Mouse (Mus musculus) myocyte (in vitro differentiated cells): Measurements from ENCODE around the gene Gm6899. TPM values are rescaled to one million over a fixed set of nuclear protein-coding genes. Genes with fewer than 3 reads are reported as not detected.

Experiments used
- H3K27me3 ChIP-seq: one replicate; pipeline ENCODE4 v1.6.1; 2011; ENCODE audit not compliant: control insufficient read depth, insufficient read depth, insufficient read length
- H3K36me3 ChIP-seq: one replicate; pipeline ENCODE4 v1.6.1; 2011; ENCODE audit not compliant: control insufficient read depth, insufficient read depth
- H3K4me2 ChIP-seq: one replicate; pipeline ENCODE4 v1.6.1; 2011; ENCODE audit warnings: low read depth, control low read depth
- H3K4me3 ChIP-seq: one replicate; pipeline ENCODE4 v1.5.1; 2011; ENCODE audit warnings: mild to moderate bottlenecking, control low read depth, moderate library complexity
- H3K79me2 ChIP-seq: one replicate; pipeline ENCODE4 v1.6.1; 2011; ENCODE audit not compliant: control insufficient read depth, insufficient read depth
- H3ac ChIP-seq: one replicate; pipeline ENCODE4 v1.6.1; 2011; ENCODE audit not compliant: control insufficient read depth, insufficient read length
- CEBPB ChIP-seq: IDR thresholded peaks from 2 replicates; pipeline ENCODE4 v1.6.1; 2011; ENCODE audit warnings: mild to moderate bottlenecking, moderate library complexity; ENCODE audit not compliant: poor library complexity, insufficient read depth, severe bottlenecking
- E2F4 ChIP-seq: IDR thresholded peaks from one replicate; pipeline ENCODE4 v1.6.1; 2011; ENCODE audit warnings: mild to moderate bottlenecking, control low read depth, moderate library complexity; ENCODE audit not compliant: insufficient read depth
- MAX ChIP-seq: IDR thresholded peaks from one replicate; pipeline ENCODE4 v1.6.1; 2011; ENCODE audit warnings: low read depth, mild to moderate bottlenecking, control low read depth
- MYOD1 ChIP-seq, 3 experiments: IDR thresholded peaks; one replicate each; pipeline ENCODE4 v1.6.1; 2011; ENCODE audit warnings: control low read depth in 2 of 3, low read depth in 2 of 3, mild to moderate bottlenecking in 2 of 3, moderate library complexity in 1 of 3; ENCODE audit not compliant: insufficient read length in 2 of 3, control insufficient read depth in 1 of 3
- MYOG ChIP-seq, 3 experiments: IDR thresholded peaks; one replicate each; pipeline ENCODE4 v1.6.1; 2011; ENCODE audit warnings: control low read depth in 2 of 3, low read depth in 2 of 3, mild to moderate bottlenecking in 2 of 3; ENCODE audit not compliant: insufficient read length in 2 of 3, control insufficient read depth in 1 of 3, insufficient read depth in 1 of 3
- POLR2A ChIP-seq: IDR thresholded peaks from one replicate; pipeline ENCODE4 v1.6.1; 2011; ENCODE audit warnings: low read depth, mild to moderate bottlenecking, control low read depth, moderate library complexity; ENCODE audit not compliant: insufficient read length
- POLR2AphosphoS2 ChIP-seq: IDR thresholded peaks from one replicate; pipeline ENCODE4 v1.6.1; 2011; ENCODE audit warnings: low read depth, control low read depth; ENCODE audit not compliant: insufficient read length
- REST ChIP-seq: IDR thresholded peaks from one replicate; pipeline ENCODE4 v1.6.1; 2011; ENCODE audit warnings: mild to moderate bottlenecking, control low read depth, moderate library complexity; ENCODE audit not compliant: insufficient read depth, insufficient read length
- SRF ChIP-seq: IDR thresholded peaks from one replicate; pipeline ENCODE4 v1.6.1; 2011; ENCODE audit warnings: low read depth; ENCODE audit not compliant: control insufficient read depth, insufficient read length
- TCF12 ChIP-seq: IDR thresholded peaks from one replicate; pipeline ENCODE4 v1.6.1; 2011; ENCODE audit warnings: mild to moderate bottlenecking, control low read depth; ENCODE audit not compliant: poor library complexity, insufficient read depth, severe bottlenecking
- TCF3 ChIP-seq: IDR thresholded peaks from one replicate; pipeline ENCODE4 v1.6.1; 2011; ENCODE audit warnings: low read depth, control low read depth; ENCODE audit not compliant: insufficient read length
- USF1 ChIP-seq: IDR thresholded peaks from one replicate; pipeline ENCODE4 v1.6.1; 2011; ENCODE audit warnings: low read depth, mild to moderate bottlenecking, control low read depth, moderate library complexity
- polyA plus RNA-seq: library from polyadenylated mRNA; unstranded; fragments of >200 nt; fragmentation: generic; extraction: Trizol; gene quantifications from one replicate; pipeline ENCODE4 v1.2.1, GENCODE M21; 2012; ENCODE audit warnings: missing spikeins

The Gm6899 gene
- polyA plus RNA-seq, 1 experiment = not detected

DNA sequence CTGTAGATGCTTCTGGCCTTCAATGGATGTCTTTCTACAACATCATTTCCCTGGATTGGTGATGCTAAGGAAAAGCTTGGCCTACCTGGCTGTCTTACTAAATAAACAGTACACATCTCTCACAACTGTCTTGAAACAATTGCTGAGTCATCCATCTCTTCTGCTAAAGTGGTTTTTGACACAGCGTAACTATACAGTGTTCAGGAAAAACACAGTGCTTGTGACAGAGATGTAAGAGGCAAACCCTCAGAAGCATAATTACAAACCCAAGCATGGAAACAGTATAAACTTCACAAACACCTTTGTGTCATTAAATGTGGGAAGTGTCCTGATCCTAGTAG is 5.9 kb upstream of the Gm6899 start:
- no peaks in the 10 kb centered on the region for H3K27me3 ChIP-seq
- H3K79me2 ChIP-seq = no peaks in the 10 kb centered on the region
- no peaks in the 10 kb centered on the region for H3K36me3 ChIP-seq
- no peak overlapping the region for H3K4me2 ChIP-seq
- H3ac ChIP-seq = no peak overlapping the region
- no peak overlapping the region for H3K4me3 ChIP-seq
- TF ChIP-seq CEBPB (no peak), E2F4 (no peak), MYOD1 (IDR thresholded peaks at IDR 0.05; ENCODE audit: control insufficient read depth in 1 of 3, insufficient read length in 2 of 3, low read depth in 2 of 3) (no peak), MYOG (IDR thresholded peaks at IDR 0.05; ENCODE audit: control insufficient read depth in 1 of 3, insufficient read depth in 1 of 3, insufficient read length in 2 of 3, low read depth in 2 of 3) (no peak), REST (no peak), TCF12 (no peak), MAX (no peak), POLR2A (no peak), POLR2AphosphoS2 (no peak), TCF3 (no peak), SRF (no peak), USF1 (no peak)

DNA sequence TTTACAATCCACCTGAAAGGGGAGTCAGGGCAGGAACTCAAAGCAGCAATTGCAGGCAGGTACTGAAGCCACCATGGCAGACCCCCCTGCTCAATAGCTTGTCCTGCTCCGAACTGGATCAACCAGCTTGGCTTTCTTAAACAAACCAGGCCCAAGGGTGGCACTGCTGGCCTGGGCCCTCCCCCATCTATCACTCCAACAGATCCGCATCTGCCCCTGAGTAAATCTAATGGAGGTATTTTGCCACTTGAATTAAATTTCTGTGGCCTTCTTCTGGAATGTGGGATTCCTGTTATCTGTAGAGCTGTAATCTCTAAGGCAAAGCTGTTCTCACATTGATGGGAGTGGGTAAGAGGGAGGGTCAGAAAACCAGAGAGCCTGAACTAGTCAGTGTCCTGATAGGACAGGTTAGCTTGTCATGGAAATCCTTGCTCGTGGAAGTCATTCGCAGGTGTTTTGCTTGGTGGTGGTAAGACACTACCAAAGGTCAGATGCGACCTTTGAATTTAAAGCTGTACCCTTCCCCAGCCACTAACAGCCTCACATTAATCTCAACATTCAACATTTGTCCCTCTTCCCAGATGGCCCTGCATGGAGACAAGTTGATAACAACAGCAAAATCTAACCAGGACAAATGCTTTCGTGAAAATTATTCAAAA is 517 bp upstream of the Gm6899 start:
- Histone ChIP-seq H3K27me3 (no peaks in the 10 kb centered on the region), H3K4me3 (peak overlapping the region; percentile 29), H3ac (peak overlapping the region; percentile 63), H3K36me3 (no peaks in the 10 kb centered on the region), H3K4me2 (peak overlapping the region; percentile 71), H3K79me2 (no peaks in the 10 kb centered on the region)
- TF ChIP-seq POLR2A (no peak), REST (no peak), TCF3 (no peak), USF1 (no peak), E2F4 (no peak), SRF (no peak), POLR2AphosphoS2 (no peak), MYOD1 (IDR thresholded peaks at IDR 0.05; ENCODE audit: control insufficient read depth in 1 of 3, insufficient read length in 2 of 3, low read depth in 2 of 3) (no peak), MAX (no peak), TCF12 (no peak), MYOG (IDR thresholded peaks at IDR 0.05; ENCODE audit: control insufficient read depth in 1 of 3, insufficient read depth in 1 of 3, insufficient read length in 2 of 3, low read depth in 2 of 3) (no peak), CEBPB (no peak)

DNA sequence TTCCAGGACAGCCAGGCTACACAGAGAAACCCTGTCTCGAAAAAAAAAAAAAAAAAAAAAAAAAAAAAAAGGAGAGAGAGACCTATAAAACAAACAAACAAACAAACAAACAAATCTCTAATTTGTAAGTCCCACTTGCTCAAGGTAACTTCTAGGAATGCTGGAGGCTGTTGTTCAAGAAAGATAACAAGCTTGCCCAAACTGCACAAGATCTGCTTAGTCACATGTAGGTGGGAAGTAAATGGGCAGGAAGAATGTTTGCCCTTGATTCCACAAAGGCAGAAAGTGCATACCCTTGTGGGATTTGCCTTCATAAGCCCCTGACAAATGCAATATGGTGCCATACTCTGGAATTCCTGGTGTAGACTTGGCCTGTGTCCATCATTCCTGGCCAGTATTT is 1.4 kb downstream of the Gm6899 start:
- Histone ChIP-seq H3K36me3 (no peaks in the 10 kb centered on the region), H3K27me3 (no peaks in the 10 kb centered on the region), H3K4me2 (no peak overlapping the region), H3K79me2 (no peaks in the 10 kb centered on the region), H3ac (no peak overlapping the region), H3K4me3 (no peak overlapping the region)
- no peak for TF ChIP-seq REST
- no peak for TF ChIP-seq USF1
- TF ChIP-seq CEBPB = no peak
- no peak for TF ChIP-seq TCF12
- TF ChIP-seq E2F4 = no peak

DNA sequence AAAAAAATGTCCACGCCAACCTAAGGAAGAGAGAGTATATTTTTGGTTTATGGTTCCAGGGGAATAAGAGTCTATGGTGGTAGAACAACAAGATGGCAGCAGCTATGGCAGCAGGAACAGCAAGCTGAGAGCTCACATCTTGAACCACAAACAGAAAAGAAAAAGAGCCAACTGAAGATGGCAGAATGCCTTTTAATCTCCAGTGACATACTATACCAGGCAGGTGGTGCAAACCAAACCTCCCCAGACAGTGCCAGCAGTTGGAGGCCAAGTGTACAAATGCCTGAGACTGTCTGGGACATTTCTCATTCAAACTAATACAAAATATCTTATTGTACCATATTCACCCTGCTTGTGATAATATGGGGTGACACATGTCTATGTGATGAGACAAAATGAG is 3.1 kb downstream of the Gm6899 start:
- H3K36me3 ChIP-seq = no peaks in the 10 kb centered on the region

DNA sequence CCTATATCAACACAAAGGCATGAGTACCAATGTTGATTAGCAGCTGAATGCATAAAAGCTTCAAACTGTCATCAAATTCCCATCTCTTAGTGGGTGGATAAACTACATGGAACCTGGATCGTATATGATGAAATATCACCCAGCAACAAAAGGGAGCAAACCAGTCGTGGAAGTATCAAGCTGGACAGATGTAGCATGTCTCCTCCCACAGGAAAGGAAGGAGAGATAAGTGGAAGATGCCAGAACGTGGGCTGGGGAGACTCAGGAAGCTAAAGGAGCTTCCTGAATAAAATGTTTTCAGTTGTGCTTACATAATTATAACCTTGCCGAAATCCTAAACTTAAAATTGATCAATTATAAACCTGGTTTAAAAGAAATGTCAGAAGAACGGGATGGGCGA is 4.1 kb downstream of the Gm6899 start:
- no peak overlapping the region for H3K4me3 ChIP-seq
- no peaks in the 10 kb centered on the region for H3K79me2 ChIP-seq
- no peaks in the 10 kb centered on the region for H3K27me3 ChIP-seq
- no peaks in the 10 kb centered on the region for H3K36me3 ChIP-seq
- no peak overlapping the region for H3K4me2 ChIP-seq
- no peak for TF ChIP-seq E2F4
- H3ac ChIP-seq = no peak overlapping the region

More for the DNA sequence above, 3.1 kb downstream of the Gm6899 start:
- H3ac ChIP-seq = no peak overlapping the region
- H3K4me3 ChIP-seq = no peak overlapping the region
- no peak overlapping the region for H3K4me2 ChIP-seq
- H3K79me2 ChIP-seq = no peaks in the 10 kb centered on the region
- no peaks in the 10 kb centered on the region for H3K27me3 ChIP-seq
- TF ChIP-seq TCF3 (no peak), TCF12 (no peak), MYOD1 (IDR thresholded peaks at IDR 0.05; ENCODE audit: control insufficient read depth in 1 of 3, insufficient read length in 2 of 3, low read depth in 2 of 3) (no peak), MAX (no peak), SRF (no peak), E2F4 (no peak), REST (no peak), POLR2AphosphoS2 (no peak), CEBPB (no peak), MYOG (IDR thresholded peaks at IDR 0.05; ENCODE audit: control insufficient read depth in 1 of 3, insufficient read depth in 1 of 3, insufficient read length in 2 of 3, low read depth in 2 of 3) (no peak), USF1 (no peak), POLR2A (no peak)
